Mouse (Mus musculus): ENCODE results near the gene Nmt1.

DNA sequence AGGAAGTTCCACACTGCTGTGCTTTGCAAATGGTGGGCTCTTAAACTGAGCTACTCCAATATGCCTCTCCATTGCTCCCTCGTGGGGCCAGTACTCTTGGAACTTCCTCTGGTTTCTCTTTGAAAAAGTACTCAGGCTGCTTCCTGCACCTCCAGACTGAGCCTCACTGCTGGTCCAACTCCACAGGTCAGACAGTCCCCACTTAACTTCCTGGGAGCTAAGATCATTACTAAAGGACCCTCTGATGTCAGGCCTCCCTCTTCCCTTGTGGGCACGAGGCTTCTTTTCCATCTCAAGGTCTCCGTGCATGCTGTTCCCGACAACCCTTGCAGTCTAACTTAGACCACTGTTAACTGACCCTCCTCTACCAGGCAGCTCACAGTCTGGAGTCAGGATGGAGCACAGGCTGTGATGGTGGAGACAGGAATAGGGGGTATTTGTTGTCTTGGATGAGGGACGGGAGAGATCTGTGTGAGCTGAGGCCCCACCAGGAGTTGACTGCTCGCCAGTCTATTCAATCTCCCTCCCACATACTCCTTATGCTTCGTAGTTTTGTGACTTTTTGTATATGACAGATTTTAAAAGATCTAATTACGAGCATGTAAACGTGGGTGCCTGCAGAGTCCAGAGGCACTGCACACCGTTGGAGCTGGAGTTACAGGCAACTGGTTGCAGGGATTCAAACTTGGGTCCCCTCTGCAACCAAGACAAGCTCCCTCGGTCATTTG is 22.6 kb upstream of the Nmt1 start:
- TF ChIP-seq CTCF (IDR thresholded peaks at IDR 0.05; ENCODE audit: low read depth, low read length) (no peak), POLR2A (IDR thresholded peaks at IDR 0.05; ENCODE audit: insufficient read depth, low read length) (no peak)

All from ES-Bruce4 (cell line).